Mouse (Mus musculus) hindbrain, embryonic 11.5 days (tissue): Measurements from ENCODE around the gene Egfl7. TPM values are rescaled to one million over a fixed set of nuclear protein-coding genes. Genes with fewer than 3 reads are reported as not detected.
A peak's percentile ranks its signal among the peaks of the same experiment; 100 is the strongest.

Source experiments
- ATAC-seq: fragments of 200-750 bp; cut with Nextera tagmentation; 2 replicates; pipeline ENCODE4 v1.8.0; 2017; ENCODE audit warnings: mild to moderate bottlenecking, moderate TSS enrichment, moderate library complexity; ENCODE audit not compliant: low FRiP score
- DNase-seq: peaks from one replicate; pipeline ENCODE4 v3.0.0-alpha.2; 2015; ENCODE audit warnings: low spot score
- H3K27ac ChIP-seq: fragments of 300-500 bp; sonication (generic); 2 replicates; pipeline ENCODE4 v1.5.1; 2014; ENCODE audit warnings: mild to moderate bottlenecking, low read depth, low read length
- H3K27me3 ChIP-seq: fragments of 300-500 bp; sonication (generic); 2 replicates; pipeline ENCODE4 v1.6.1; 2014; ENCODE audit warnings: mild to moderate bottlenecking, low read length, moderate library complexity, mixed read lengths; ENCODE audit not compliant: control insufficient read depth, insufficient read depth
- H3K36me3 ChIP-seq: fragments of 300-500 bp; sonication (generic); 2 replicates; pipeline ENCODE4 v1.6.1; 2014; ENCODE audit warnings: mild to moderate bottlenecking, low read length, moderate library complexity, mixed read lengths; ENCODE audit not compliant: control insufficient read depth, insufficient read depth
- H3K4me1 ChIP-seq: fragments of 300-500 bp; sonication (generic); replicated peaks from 2 replicates; pipeline ENCODE4 v1.6.1; 2014; ENCODE audit warnings: low read length, mixed read lengths; ENCODE audit not compliant: control insufficient read depth, insufficient read depth
- H3K4me2 ChIP-seq: fragments of 300-500 bp; sonication (generic); replicated peaks from 2 replicates; pipeline ENCODE4 v1.6.1; 2014; ENCODE audit warnings: mild to moderate bottlenecking, low read depth, low read length
- H3K4me3 ChIP-seq: fragments of 300-500 bp; sonication (generic); 2 replicates; pipeline ENCODE4 v1.5.1; 2014; ENCODE audit warnings: low read depth, low read length
- H3K9ac ChIP-seq: fragments of 300-500 bp; sonication (generic); 2 replicates; pipeline ENCODE4 v1.6.1; 2014; ENCODE audit warnings: low read depth, low read length
- H3K9me3 ChIP-seq: fragments of 300-500 bp; sonication (generic); 2 replicates; pipeline ENCODE4 v1.6.1; 2016; ENCODE audit warnings: low read length; ENCODE audit not compliant: control insufficient read depth
- WGBS: fragments of 180-500 bp; shearing (Covaris S2); extraction: QIAGEN DNeasy Blood & Tissue Kit; methylation state at CpG from one replicate; pipeline ENCODE4 v1.1.7; 2014; 5-methylcytosine and 5-hydroxymethylcytosine counted together
- microRNA counts: library from miRNA; unstranded; fragments of <30 nt; microRNA quantifications from one replicate; lab custom pipeline; 2015
- polyA plus RNA-seq: library from polyadenylated mRNA; unstranded; fragments of >200 nt; fragmentation: Nextera tagmentation; extraction: Ambion mirVana; gene quantifications from 2 replicates; pipeline ENCODE4 v1.2.1, GENCODE M21; 2014

Egfl7 gene
- polyA plus RNA-seq, 1 experiment from 2014 or later, result 65.2 TPM

- ATAC-seq, result no peak
- Histone ChIP-seq H3K4me1 (peaks cover 11% of the 10 kb centered on the region; the same call in 1 of the 2 replicates), H3K27ac (peak overlapping the region; percentile 36; the same call in 1 of the 2 replicates), H3K4me3 (peak overlapping the region; percentile 93), H3K9me3 (no peaks in the 10 kb centered on the region), H3K4me2 (peak overlapping the region; percentile 50), H3K9ac (peak overlapping the region; percentile 37), H3K36me3 (peaks cover 4% of the 10 kb centered on the region; the same call in 1 of the 2 replicates), H3K27me3 (no peaks in the 10 kb centered on the region)
- DNase-seq, result no peak
- 82% methylated on average over 5 of the region's 5 CpGs for WGBS
These were observed 58.8 kb downstream of the Egfl7 start for GRCm38 (mm10) chr2:26638572-26638971.

- ATAC-seq, result peak; percentile 31; the same call in 1 of the 2 replicates
- Histone ChIP-seq H3K4me1 (peaks cover 11% of the 10 kb centered on the region; the same call in 1 of the 2 replicates), H3K27ac (no peak overlapping the region), H3K9me3 (no peaks in the 10 kb centered on the region), H3K4me2 (peak overlapping the region; percentile 50), H3K9ac (peak overlapping the region; percentile 37), H3K27me3 (no peaks in the 10 kb centered on the region), H3K4me3 (peak overlapping the region; percentile 93), H3K36me3 (peaks cover 4% of the 10 kb centered on the region; the same call in 1 of the 2 replicates)
- WGBS, result 16% methylated on average over 8 of the region's 8 CpGs
- peak; percentile 50 for DNase-seq
These were observed 59.3 kb downstream of the Egfl7 start for GRCm38 (mm10) chr2:26639083-26639482.

- H3K27me3 ChIP-seq, result no peaks in the 10 kb centered on the region
- peak overlapping the region; percentile 50 for H3K4me2 ChIP-seq
- H3K9me3 ChIP-seq, result no peaks in the 10 kb centered on the region
- H3K4me1 ChIP-seq, result peaks cover 11% of the 10 kb centered on the region; the same call in 1 of the 2 replicates
- H3K4me3 ChIP-seq, result peak overlapping the region; percentile 93
- ATAC-seq (peak; percentile 81), DNase-seq (peak; percentile 99)
- H3K9ac ChIP-seq, result peak overlapping the region; percentile 99
- 5% methylated on average over 49 of the region's 49 CpGs for WGBS
- peaks cover 4% of the 10 kb centered on the region; the same call in 1 of the 2 replicates for H3K36me3 ChIP-seq
- peak overlapping the region; percentile 62; the same call in 1 of the 2 replicates for H3K27ac ChIP-seq
These were observed 60.3 kb downstream of the Egfl7 start for GRCm38 (mm10) chr2:26639838-26640830.

GRCm38 (mm10) chr2:26641006-26641647 is 61.3 kb downstream of the Egfl7 start:
- H3K4me3 ChIP-seq, result no peak overlapping the region
- H3K36me3 ChIP-seq, result peaks cover 4% of the 10 kb centered on the region; the same call in 1 of the 2 replicates
- H3K9me3 ChIP-seq, result no peaks in the 10 kb centered on the region
- no peak overlapping the region for H3K27ac ChIP-seq
- WGBS, result 82% methylated on average over 7 of the region's 7 CpGs
- peaks cover 11% of the 10 kb centered on the region; the same call in 1 of the 2 replicates for H3K4me1 ChIP-seq
- no peaks in the 10 kb centered on the region for H3K27me3 ChIP-seq
- no peak overlapping the region for H3K4me2 ChIP-seq
- no peak overlapping the region for H3K9ac ChIP-seq
- no peak for DNase-seq
- ATAC-seq, result no peak

MicroRNA genes within 50 kb of the gene (microRNA counts, 519-probe panel; counts per million panel counts)
- microRNA mmu-miR-126-3p (lab: Ali Mortazavi, UCI) (6,806 counts per million, percentile 94 among the panel's probes with 10 or more counts), microRNA mmu-miR-126-5p (lab: Ali Mortazavi, UCI) (4,745 counts per million, percentile 60 among the panel's probes with 10 or more counts)

Other genes with a start within 250 kb of the Egfl7 start
- 27.3 and 29.6 TPM in 2 replicates for gene Dnlz, start 227.9 kb upstream of the Egfl7 start, polyA plus RNA-seq
- 0.21 and 0.36 TPM in 2 replicates for gene Card9, start 219.1 kb upstream of the Egfl7 start, polyA plus RNA-seq
- 22.1 and 23.6 TPM in 2 replicates for gene Snapc4, start 199.4 kb upstream of the Egfl7 start, polyA plus RNA-seq
- gene Entr1, start 190.7 kb upstream of the Egfl7 start, polyA plus RNA-seq, result 133 and 140 TPM in 2 replicates
- gene Pmpca, start 190.7 kb upstream of the Egfl7 start, polyA plus RNA-seq, result 94.4 and 108 TPM in 2 replicates
- gene Inpp5e, start 170.8 kb upstream of the Egfl7 start, polyA plus RNA-seq, result 23.1 and 23.9 TPM in 2 replicates
- 29.6 and 31.2 TPM in 2 replicates for gene Sec16a, start 134.8 kb upstream of the Egfl7 start, polyA plus RNA-seq
- 48.9 and 66.8 TPM in 2 replicates for gene Notch1, start 63.4 kb upstream of the Egfl7 start, polyA plus RNA-seq
- not detected in 2 replicates for gene Gm20532, start 6.6 kb downstream of the Egfl7 start, polyA plus RNA-seq
- gene Agpat2, start 24.4 kb downstream of the Egfl7 start, polyA plus RNA-seq, result 7.3 and 7.5 TPM in 2 replicates
- 38.4 and 45.5 TPM in 2 replicates for gene Fam69b, start 48.4 kb downstream of the Egfl7 start, polyA plus RNA-seq
- not detected in 2 replicates for gene Lcn4, start 91.3 kb downstream of the Egfl7 start, polyA plus RNA-seq